Mouse (Mus musculus) spleen, adult 2 months (tissue): ENCODE data around the gene Ppp4r2.

ENCODE experiments used
- CTCF ChIP-seq: fragments of 200-500 bp; IDR thresholded peaks from 2 replicates; pipeline ENCODE4 v1.5.1; 2011; ENCODE audit warnings: mild to moderate bottlenecking, inconsistent platforms; ENCODE audit not compliant: insufficient read depth, insufficient read length, insufficient replicate concordance; ENCODE audit errors: extremely low read depth
- POLR2A ChIP-seq: fragments of 200-500 bp; IDR thresholded peaks from 2 replicates; pipeline ENCODE4 v1.6.1; 2011; ENCODE audit warnings: low read depth, low read length, inconsistent platforms

GRCm38 (mm10) chr6:100824381-100824965 is 8.9 kb upstream of the Ppp4r2 start:
- TF ChIP-seq CTCF, result no peak
- no peak for TF ChIP-seq POLR2A
